Mouse (Mus musculus) MEL (cell line): ENCODE measurements around the gene Ltbp3.

Source experiments
- CHD2 ChIP-seq: IDR thresholded peaks from 2 replicates; pipeline ENCODE4 v1.6.1; 2011; ENCODE audit warnings: low read length, improper control_type of control experiment
- CTCF ChIP-seq, 3 experiments: IDR thresholded peaks in 2 of 3; conservative IDR thresholded peaks in 1 of 3; 2 replicates each; pipeline ENCODE4 v1.5.1; 2011 to 2012; ENCODE audit warnings: low read length in 3 of 3, low read depth in 2 of 3, mild to moderate bottlenecking in 2 of 3, improper control_type of control experiment in 1 of 3, inconsistent platforms in 1 of 3, mixed read lengths in 1 of 3, moderate library complexity in 1 of 3; ENCODE audit not compliant: control insufficient read depth in 1 of 3, insufficient read depth in 1 of 3, poor library complexity in 1 of 3, severe bottlenecking in 1 of 3
- EP300 ChIP-seq, 2 experiments: IDR thresholded peaks; 2 replicates each; pipeline ENCODE4 v1.6.1; 2011; ENCODE audit warnings: improper control_type of control experiment in 2 of 2, low read length in 2 of 2, low read depth in 1 of 2, mild to moderate bottlenecking in 1 of 2
- GATA1 ChIP-seq: IDR thresholded peaks from 2 replicates; pipeline ENCODE4 v1.6.1; 2011; ENCODE audit warnings: low read depth, low read length, improper control_type of control experiment
- MAFK ChIP-seq: IDR thresholded peaks from 2 replicates; pipeline ENCODE4 v1.6.1; 2011; ENCODE audit warnings: low read depth, mild to moderate bottlenecking, low read length, improper control_type of control experiment, borderline replicate concordance
- POLR2A ChIP-seq, 2 experiments: IDR thresholded peaks; 2 replicates each; pipeline ENCODE4 v1.6.1; 2011 to 2012; ENCODE audit warnings: low read length in 2 of 2, mild to moderate bottlenecking in 2 of 2, control low read depth in 1 of 2, improper control_type of control experiment in 1 of 2, low read depth in 1 of 2, moderate library complexity in 1 of 2; ENCODE audit not compliant: control insufficient read depth in 1 of 2, insufficient read depth in 1 of 2, poor library complexity in 1 of 2
- RAD21 ChIP-seq: IDR thresholded peaks from 2 replicates; pipeline ENCODE4 v1.6.1; 2011; ENCODE audit warnings: mild to moderate bottlenecking, low read depth, low read length, improper control_type of control experiment
- TAL1 ChIP-seq: IDR thresholded peaks from 2 replicates; pipeline ENCODE4 v1.6.1; 2012; ENCODE audit warnings: mild to moderate bottlenecking, inconsistent platforms, low read length, moderate library complexity, mixed read lengths
- UBTF ChIP-seq: IDR thresholded peaks from 2 replicates; pipeline ENCODE4 v1.6.1; 2012; ENCODE audit warnings: low read depth, mild to moderate bottlenecking, inconsistent platforms, low read length, improper control_type of control experiment, moderate library complexity, borderline replicate concordance; ENCODE audit not compliant: insufficient read depth
- ZNF384 ChIP-seq: IDR thresholded peaks from 2 replicates; pipeline ENCODE4 v1.6.1; 2012; ENCODE audit warnings: low read depth, mild to moderate bottlenecking, inconsistent platforms, low read length, improper control_type of control experiment

- TF ChIP-seq RAD21: no peak
- no peak for TF ChIP-seq POLR2A (IDR thresholded peaks at IDR 0.05; ENCODE audit: control insufficient read depth in 1 of 2, insufficient read depth in 1 of 2, low read depth in 1 of 2, low read length in 2 of 2, poor library complexity in 1 of 2)
- TF ChIP-seq CTCF (IDR thresholded peaks at IDR 0.05 in 2 of 3, conservative IDR thresholded peaks at IDR 0.05 in 1 of 3; ENCODE audit: control insufficient read depth in 1 of 3, insufficient read depth in 1 of 3, low read depth in 2 of 3, low read length in 3 of 3, poor library complexity in 1 of 3, severe bottlenecking in 1 of 3): no peak
- TF ChIP-seq EP300 (IDR thresholded peaks at IDR 0.05; ENCODE audit: low read depth in 1 of 2, low read length in 2 of 2): no peak
- TF ChIP-seq CHD2: no peak
- no peak for TF ChIP-seq ZNF384
- TF ChIP-seq GATA1: no peak
- TF ChIP-seq MAFK: no peak
- no peak for TF ChIP-seq TAL1
- TF ChIP-seq UBTF: no peak
Observed at GRCm38 (mm10) chr19:5797381-5798111, 56.8 kb downstream of the Ltbp3 start.
